Mouse (Mus musculus) cerebellum, adult 18-20 months (tissue): ENCODE measurements around the gene Fam76a.
"Not testable (repeated sequence)": the region's sequence is repeated elsewhere in the genome, so short reads cannot be mapped to it uniquely, and the experiment has no call there.

Source experiments
- DNase-seq, 2 experiments: peaks; one replicate each; pipeline ENCODE4 v3.0.0; 2021

The Fam76a gene

GRCm38 (mm10) chr4:132944776-132945175 is 22.4 kb upstream of the Fam76a start:
- DNase-seq = no peak

GRCm38 (mm10) chr4:132944106-132944505 is 21.7 kb upstream of the Fam76a start:
- DNase-seq = no peak

- no peak for DNase-seq
Measured at GRCm38 (mm10) chr4:132943088-132943487, 20.7 kb upstream of the Fam76a start.

- no peak for DNase-seq
Measured at GRCm38 (mm10) chr4:132941012-132941729, 18.8 kb upstream of the Fam76a start.

GRCm38 (mm10) chr4:132939421-132940127 is 17.2 kb upstream of the Fam76a start:
- peak; percentile 61 to 74 for DNase-seq

- peak; percentile 40 for DNase-seq
Measured at GRCm38 (mm10) chr4:132938181-132938941, 16.0 kb upstream of the Fam76a start.

- no peak for DNase-seq
Measured at GRCm38 (mm10) chr4:132934639-132935038, 12.3 kb upstream of the Fam76a start.

- no peak for DNase-seq
Measured at GRCm38 (mm10) chr4:132932752-132933404, 10.5 kb upstream of the Fam76a start.

- DNase-seq = peak; percentile 63 to 72
Measured at GRCm38 (mm10) chr4:132930784-132931183, 8.4 kb upstream of the Fam76a start.

- not testable (repeated sequence) for DNase-seq
Measured at GRCm38 (mm10) chr4:132926520-132926919, 4.2 kb upstream of the Fam76a start.

GRCm38 (mm10) chr4:132922061-132922530 is 262 bp downstream of the Fam76a start:
- peak in 1 of 2 experiments; percentile 55 for DNase-seq

GRCm38 (mm10) chr4:132921488-132921887 is 870 bp downstream of the Fam76a start:
- no peak for DNase-seq

- DNase-seq = no peak
Measured at GRCm38 (mm10) chr4:132920171-132920570, 2.2 kb downstream of the Fam76a start.

- DNase-seq = not testable (repeated sequence)
Measured at GRCm38 (mm10) chr4:132918493-132918892, 3.9 kb downstream of the Fam76a start.

- DNase-seq = no peak
Measured at GRCm38 (mm10) chr4:132912156-132912555, 10.2 kb downstream of the Fam76a start.

GRCm38 (mm10) chr4:132905843-132906360 is 16.5 kb downstream of the Fam76a start:
- no peak for DNase-seq

- no peak for DNase-seq
Measured at GRCm38 (mm10) chr4:132904765-132905309, 17.5 kb downstream of the Fam76a start.

- DNase-seq = no peak
Measured at GRCm38 (mm10) chr4:132904071-132904470, 18.3 kb downstream of the Fam76a start.

GRCm38 (mm10) chr4:132898197-132898596 is 24.2 kb downstream of the Fam76a start:
- DNase-seq = no peak

- no peak for DNase-seq
Measured at GRCm38 (mm10) chr4:132894402-132894801, 28.0 kb downstream of the Fam76a start.

GRCm38 (mm10) chr4:132884844-132885374 is 37.4 kb downstream of the Fam76a start:
- DNase-seq = no peak
